ENCODE assay signal across 15 mouse cellular contexts in genomic region chr17:47788306-47788705, GRCm38 (mm10). TPM values are rescaled to one million over a fixed set of nuclear protein-coding genes. Genes with fewer than 3 reads are reported as not detected.
DNase-seq lines count a peak whose midpoint lies in the region; ATAC-seq and TF ChIP-seq lines count a peak whose summit lies in the region.
"Had no signal": no experiment of that assay in that cellular context is flagged by ENCODE, and none has a peak within 500 bp of the region (broad histone marks: within the 10 kb centered on the region; RNA-seq: fewer than 3 reads in every experiment).

No protein-coding gene starts in this region.

- WGBS in forebrain, embryonic 10.5 days = 6% methylated on average over 4 of the region's 4 CpGs
- WGBS in forebrain, embryonic 12.5 days = 3% methylated on average over 4 of the region's 4 CpGs
- WGBS in kidney, embryonic 16.5 days = 8% methylated on average over 4 of the region's 4 CpGs
- WGBS in kidney, adult 2 months = 33% methylated on average over 4 of the region's 4 CpGs
- 2% methylated on average over 4 of the region's 4 CpGs for WGBS in embryonic facial prominence, embryonic 11.5 days
- WGBS in limb, embryonic 15.5 days = 5% methylated on average over 4 of the region's 4 CpGs

- no peak for TF ChIP-seq CTCF in kidney, adult 2 months (conservative IDR thresholded peaks at IDR 0.05; ENCODE audit: insufficient read depth, insufficient read length, low read depth, low read length)

- no peak overlapping the region for H3K9ac ChIP-seq in forebrain, embryonic 12.5 days
- no peak overlapping the region; the same call in 1 of the 2 replicates for H3K9ac ChIP-seq in kidney, embryonic 16.5 days (replicated peaks; ENCODE audit: low read length)
- no peak overlapping the region; the same call in 1 of the 2 replicates for H3K9ac ChIP-seq in embryonic facial prominence, embryonic 11.5 days (replicated peaks; ENCODE audit: low read length)
- no peak overlapping the region for H3K9ac ChIP-seq in limb, embryonic 15.5 days

- no peaks in the 10 kb centered on the region for H3K36me3 ChIP-seq in forebrain, embryonic 10.5 days (replicated peaks)
- H3K36me3 ChIP-seq in forebrain, embryonic 12.5 days (replicated peaks) = no peaks in the 10 kb centered on the region
- H3K36me3 ChIP-seq in kidney, embryonic 16.5 days (ENCODE audit: insufficient read depth, low read length) = no peaks in the 10 kb centered on the region
- H3K36me3 ChIP-seq in kidney, adult 2 months (ENCODE audit: control insufficient read depth, insufficient read depth, low read length) = no peaks in the 10 kb centered on the region
- H3K36me3 ChIP-seq in embryonic facial prominence, embryonic 11.5 days (replicated peaks; ENCODE audit: control insufficient read depth, insufficient read depth, low read depth, low read length) = no peaks in the 10 kb centered on the region
- peaks cover 5% of the 10 kb centered on the region; the same call in 1 of the 2 replicates for H3K36me3 ChIP-seq in limb, embryonic 15.5 days

- DNase-seq in forebrain, embryonic 10.5 days (ENCODE audit: extremely low spot score, low spot score) = no peak
- DNase-seq in kidney, adult 2 months = no peak
- DNase-seq in embryonic facial prominence, embryonic 11.5 days (ENCODE audit: low spot score) = peak; percentile 81
- no peak for DNase-seq in cerebellum, adult 11 months
- no peak for DNase-seq in adrenal gland, adult (ENCODE audit: inconsistent age in 2 of 2, low spot score in 1 of 2)
- DNase-seq: cerebellum, adult 9-10 months; kidney, postnatal 14 days; liver had no signal

- peaks cover 60% of the 10 kb centered on the region for H3K4me1 ChIP-seq in forebrain, embryonic 10.5 days
- H3K4me1 ChIP-seq in forebrain, embryonic 12.5 days = peaks cover 27% of the 10 kb centered on the region
- peaks cover 18% of the 10 kb centered on the region for H3K4me1 ChIP-seq in kidney, embryonic 16.5 days (ENCODE audit: insufficient read depth, low read length)
- H3K4me1 ChIP-seq in kidney, adult 2 months (ENCODE audit: control insufficient read depth, insufficient read depth, low read length) = no peaks in the 10 kb centered on the region
- H3K4me1 ChIP-seq in embryonic facial prominence, embryonic 11.5 days (ENCODE audit: control insufficient read depth, insufficient read depth, low read length) = peaks cover 9% of the 10 kb centered on the region
- peaks cover 37% of the 10 kb centered on the region for H3K4me1 ChIP-seq in limb, embryonic 15.5 days

- ATAC-seq in forebrain, embryonic 12.5 days (ENCODE audit: low FRiP score) = no peak
- peak; percentile 7; the same call in 1 of the 2 replicates for ATAC-seq in kidney, embryonic 16.5 days (ENCODE audit: low FRiP score, low TSS enrichment)
- ATAC-seq in embryonic facial prominence, embryonic 11.5 days (replicated peaks; ENCODE audit: insufficient number of reproducible peaks, low FRiP score, low TSS enrichment, low read depth) = no peak
- no peak for ATAC-seq in limb, embryonic 15.5 days (ENCODE audit: insufficient number of reproducible peaks, low FRiP score, low TSS enrichment, low read depth)
- ATAC-seq: activated CD4-positive, CD25-positive, alpha-beta regulatory T cell, adult 4 months had no signal

- H3K4me2 ChIP-seq in forebrain, embryonic 12.5 days = no peak overlapping the region
- no peak overlapping the region for H3K4me2 ChIP-seq in kidney, embryonic 16.5 days (replicated peaks; ENCODE audit: low read depth, low read length)
- no peak overlapping the region; the same call in 1 of the 2 replicates for H3K4me2 ChIP-seq in embryonic facial prominence, embryonic 11.5 days (ENCODE audit: low read depth, low read length)
- H3K4me2 ChIP-seq in limb, embryonic 15.5 days = 0 out of 2 replicates have a peak overlapping the region, but pooled peaks have one; percentile 3

- peak overlapping the region; percentile 72 for H3K27ac ChIP-seq in forebrain, embryonic 10.5 days
- no peak overlapping the region for H3K27ac ChIP-seq in forebrain, embryonic 12.5 days
- no peak overlapping the region for H3K27ac ChIP-seq in kidney, embryonic 16.5 days (ENCODE audit: low read length)
- no peak overlapping the region for H3K27ac ChIP-seq in kidney, adult 2 months (ENCODE audit: insufficient read depth, low read depth, low read length)
- no peak overlapping the region for H3K27ac ChIP-seq in embryonic facial prominence, embryonic 11.5 days (replicated peaks; ENCODE audit: low read depth, low read length)
- no peak overlapping the region for H3K27ac ChIP-seq in limb, embryonic 15.5 days
- H3K27ac ChIP-seq: heart, adult 2 months had no signal

- no peak for TF ChIP-seq POLR2A in kidney, adult 2 months (IDR thresholded peaks at IDR 0.05; ENCODE audit: low read depth, low read length)

- no peaks in the 10 kb centered on the region for H3K9me3 ChIP-seq in forebrain, embryonic 10.5 days
- H3K9me3 ChIP-seq in forebrain, embryonic 12.5 days = no peaks in the 10 kb centered on the region
- no peaks in the 10 kb centered on the region for H3K9me3 ChIP-seq in kidney, embryonic 16.5 days (ENCODE audit: low read length)
- H3K9me3 ChIP-seq in embryonic facial prominence, embryonic 11.5 days (replicated peaks; ENCODE audit: control insufficient read depth, low read length) = no peaks in the 10 kb centered on the region
- no peaks in the 10 kb centered on the region for H3K9me3 ChIP-seq in limb, embryonic 15.5 days
- H3K9me3 ChIP-seq: G1E had no signal

- H3K4me3 ChIP-seq in forebrain, embryonic 10.5 days = peak overlapping the region; percentile 11; the same call in 1 of the 2 replicates
- H3K4me3 ChIP-seq in forebrain, embryonic 12.5 days (replicated peaks) = no peak overlapping the region
- no peak overlapping the region for H3K4me3 ChIP-seq in kidney, embryonic 16.5 days (ENCODE audit: low read length)
- H3K4me3 ChIP-seq in kidney, adult 2 months (ENCODE audit: insufficient read depth, low read depth, low read length) = no peak overlapping the region
- H3K4me3 ChIP-seq in embryonic facial prominence, embryonic 11.5 days (ENCODE audit: low read depth, low read length) = no peak overlapping the region
- no peak overlapping the region for H3K4me3 ChIP-seq in limb, embryonic 15.5 days
- H3K4me3 ChIP-seq: heart, adult 2 months; myocyte had no signal

- peaks cover 59% of the 10 kb centered on the region for H3K27me3 ChIP-seq in forebrain, embryonic 10.5 days (ENCODE audit: poor library complexity, severe bottlenecking)
- peaks cover 23% of the 10 kb centered on the region for H3K27me3 ChIP-seq in forebrain, embryonic 12.5 days
- peaks cover 4% of the 10 kb centered on the region; the same call in 1 of the 2 replicates for H3K27me3 ChIP-seq in kidney, embryonic 16.5 days (ENCODE audit: insufficient read depth, low read length)
- H3K27me3 ChIP-seq in kidney, adult 2 months (replicated peaks; ENCODE audit: control insufficient read depth, insufficient read depth, low read length) = no peaks in the 10 kb centered on the region
- no peaks in the 10 kb centered on the region for H3K27me3 ChIP-seq in embryonic facial prominence, embryonic 11.5 days (ENCODE audit: control insufficient read depth, insufficient read depth, low read length)
- no peaks in the 10 kb centered on the region for H3K27me3 ChIP-seq in limb, embryonic 15.5 days

RNA-seq across cellular contexts. Expression of gene Mdfi, which starts 46.2 kb away (rescaled TPM):
- 13.1 and 13.2 TPM in 2 replicates for polyA plus RNA-seq in forebrain, embryonic 10.5 days (2016; fragmentation: Nextera tagmentation; extraction: Ambion mirVana)
- 7.2 and 9.9 TPM in 2 replicates for polyA plus RNA-seq in forebrain, embryonic 12.5 days (2016; fragmentation: Nextera tagmentation; extraction: Ambion mirVana)
- polyA plus RNA-seq in kidney, embryonic 16.5 days (2015; fragmentation: Nextera tagmentation; extraction: Ambion mirVana) = 13.9 and 14.0 TPM in 2 replicates
- 4.9 and 6.6 TPM in 2 replicates for polyA plus RNA-seq in kidney, adult 2 months (2012; rRNA removed)
- 75.2 and 95.7 TPM in 2 replicates for polyA plus RNA-seq in embryonic facial prominence, embryonic 11.5 days (2014; fragmentation: Nextera tagmentation; extraction: Ambion mirVana)
- polyA plus RNA-seq in limb, embryonic 15.5 days (2015; fragmentation: Nextera tagmentation; extraction: Ambion mirVana) = 17.5 and 18.2 TPM in 2 replicates
- polyA plus RNA-seq: activated CD4-positive, CD25-positive, alpha-beta regulatory T cell, adult 4 months; G1E had no signal

RNA-seq across cellular contexts. Expression of gene Tfeb, which starts 51.5 kb away (rescaled TPM):
- polyA plus RNA-seq in forebrain, embryonic 10.5 days (2016; fragmentation: Nextera tagmentation; extraction: Ambion mirVana) = 1.9 and 2.2 TPM in 2 replicates
- polyA plus RNA-seq in forebrain, embryonic 12.5 days (2016; fragmentation: Nextera tagmentation; extraction: Ambion mirVana) = 1.7 and 2.4 TPM in 2 replicates
- polyA plus RNA-seq in kidney, embryonic 16.5 days (2015; fragmentation: Nextera tagmentation; extraction: Ambion mirVana) = 18.1 and 19.6 TPM in 2 replicates
- 35.0 and 36.4 TPM in 2 replicates for polyA plus RNA-seq in kidney, adult 2 months (2012; rRNA removed)
- 2.1 and 2.8 TPM in 2 replicates for polyA plus RNA-seq in embryonic facial prominence, embryonic 11.5 days (2014; fragmentation: Nextera tagmentation; extraction: Ambion mirVana)
- polyA plus RNA-seq in limb, embryonic 15.5 days (2015; fragmentation: Nextera tagmentation; extraction: Ambion mirVana) = 13.0 and 14.1 TPM in 2 replicates
